Mouse (Mus musculus): ENCODE results near the gene Naa15.
"Not testable (repeated sequence)": the region's sequence is repeated elsewhere in the genome, so short reads cannot be mapped to it uniquely, and the experiment has no call there.

Naa15 gene

GRCm38 (mm10) chr3:51394881-51395280, 20.1 kb upstream of the Naa15 start:
- no peak for DNase-seq

GRCm38 (mm10) chr3:51395461-51396145, 19.3 kb upstream of the Naa15 start:
- DNase-seq, result no peak

GRCm38 (mm10) chr3:51396219-51397068, 18.5 kb upstream of the Naa15 start, which contains the start of gene Mgarp:
Mgarp (minus strand) TSS chr3:51396738.
- peak; percentile 23 for DNase-seq

GRCm38 (mm10) chr3:51397700-51398299, 17.1 kb upstream of the Naa15 start:
- no peak for DNase-seq

DNA sequence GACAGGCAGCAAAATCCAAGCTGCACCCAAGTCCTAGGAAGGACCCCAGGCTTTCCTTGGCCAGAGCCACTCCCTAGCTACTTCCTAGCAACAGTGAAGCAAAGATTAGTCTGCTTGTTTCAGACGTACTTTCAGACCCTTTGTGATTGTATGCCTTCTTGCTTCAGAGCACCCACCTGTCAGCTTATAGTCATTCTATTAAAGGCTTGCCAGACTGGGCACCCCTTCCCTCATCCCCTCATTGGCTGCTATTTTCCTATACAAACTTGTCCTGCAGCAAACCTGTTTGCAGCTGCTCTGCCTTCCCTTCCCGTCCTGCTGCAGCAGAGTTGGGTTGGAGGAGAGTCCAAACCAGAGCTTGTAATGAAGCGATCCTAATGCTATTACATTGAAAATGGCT, 16.3 kb upstream of the Naa15 start:
- no peak for DNase-seq

- DNase-seq, result no peak
These were observed 15.4 kb upstream of the Naa15 start for GRCm38 (mm10) chr3:51399531-51399930.

- no peak for DNase-seq
These were observed 14.3 kb upstream of the Naa15 start for GRCm38 (mm10) chr3:51400682-51401081.

DNA sequence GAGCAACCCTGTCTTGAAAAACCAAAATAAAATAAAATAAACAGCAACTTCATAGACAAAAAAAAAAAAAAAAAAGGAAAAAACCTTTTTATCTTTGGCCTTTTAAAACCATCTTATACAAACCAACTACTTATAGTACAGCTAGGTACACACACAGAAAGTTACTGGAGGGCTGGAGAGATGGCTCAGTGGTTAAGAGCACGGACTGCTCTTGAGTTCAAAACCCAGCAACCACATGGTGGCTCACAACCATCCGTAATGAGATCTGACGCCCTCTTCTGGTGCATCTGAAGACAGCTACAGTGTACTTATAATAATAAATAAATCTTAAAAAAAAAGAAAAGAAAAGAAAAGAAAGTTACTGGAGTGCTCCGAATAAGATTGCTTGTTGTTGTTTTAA, 12.9 kb upstream of the Naa15 start:
- DNase-seq, result not testable (repeated sequence)

GRCm38 (mm10) chr3:51402628-51403027, 12.3 kb upstream of the Naa15 start:
- DNase-seq, result no peak

- no peak for DNase-seq
These were observed 6.9 kb upstream of the Naa15 start for GRCm38 (mm10) chr3:51407870-51408560.

- peak; percentile 99 for DNase-seq
These were observed 6.3 kb upstream of the Naa15 start, which contains the start of gene Ndufc1 for GRCm38 (mm10) chr3:51408561-51409183. Ndufc1 (minus strand) TSS chr3:51408988.

- no peak for DNase-seq
These were observed 2.5 kb upstream of the Naa15 start for GRCm38 (mm10) chr3:51412457-51412856.

DNA sequence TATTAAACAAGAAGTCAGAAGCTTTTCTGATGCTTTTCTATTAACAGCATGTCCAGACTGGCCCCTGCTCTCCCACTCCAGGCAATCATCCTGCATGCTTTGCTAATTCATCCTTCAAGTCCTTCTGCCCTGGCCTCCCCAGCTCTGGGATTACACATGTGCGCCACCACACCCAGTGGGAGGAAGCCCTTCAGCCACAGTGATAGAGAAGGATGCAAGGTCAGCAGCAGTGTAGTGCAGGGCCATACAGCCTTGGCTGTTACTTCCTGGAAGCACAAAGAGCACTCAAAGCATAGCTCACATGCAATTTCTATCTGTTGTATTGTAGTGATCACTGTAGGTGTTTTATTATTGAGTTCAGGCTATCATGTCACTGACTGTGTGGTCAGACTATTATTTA, 1.7 kb upstream of the Naa15 start:
- no peak for DNase-seq

- DNase-seq, result no peak
These were observed 1.1 kb downstream of the Naa15 start for GRCm38 (mm10) chr3:51416073-51416363.

- peak; percentile 31 for DNase-seq
These were observed 1.6 kb downstream of the Naa15 start for GRCm38 (mm10) chr3:51416364-51417134.

DNA sequence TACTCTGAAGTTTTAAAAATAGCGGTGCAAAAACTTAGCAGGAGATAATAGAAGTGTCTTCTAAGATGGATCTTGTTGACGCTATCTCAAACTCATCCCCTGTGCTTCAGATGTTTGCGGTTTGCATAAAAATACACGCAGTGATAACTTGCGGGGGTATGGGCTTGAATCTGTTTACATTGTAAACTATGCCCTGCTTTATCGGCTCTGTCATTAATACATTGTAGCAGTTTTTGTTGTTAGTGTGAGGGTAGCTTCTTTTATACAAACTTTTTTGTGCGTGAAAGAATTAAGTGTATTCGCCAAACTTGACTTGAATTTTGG, 2.1 kb downstream of the Naa15 start:
- DNase-seq, result no peak

DNA sequence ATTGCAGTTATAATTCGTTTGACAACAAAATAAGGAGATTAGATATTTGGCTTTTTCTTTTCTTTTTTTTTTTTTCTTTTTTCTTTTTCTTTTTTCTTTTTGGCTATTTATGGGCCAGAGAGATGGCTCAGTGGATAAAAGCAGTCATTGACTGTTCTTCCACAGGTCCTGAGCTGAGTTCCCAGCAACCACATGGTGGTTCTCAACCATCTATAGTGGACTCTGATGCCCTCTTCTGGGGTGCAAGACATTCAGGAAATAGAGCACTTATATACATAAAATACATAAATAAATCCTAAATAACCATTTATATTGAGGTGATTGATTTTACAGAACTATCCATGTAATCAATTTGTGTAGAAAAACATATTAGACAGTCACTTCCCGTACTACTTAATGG, 2.5 kb downstream of the Naa15 start:
- DNase-seq, result no peak

DNA sequence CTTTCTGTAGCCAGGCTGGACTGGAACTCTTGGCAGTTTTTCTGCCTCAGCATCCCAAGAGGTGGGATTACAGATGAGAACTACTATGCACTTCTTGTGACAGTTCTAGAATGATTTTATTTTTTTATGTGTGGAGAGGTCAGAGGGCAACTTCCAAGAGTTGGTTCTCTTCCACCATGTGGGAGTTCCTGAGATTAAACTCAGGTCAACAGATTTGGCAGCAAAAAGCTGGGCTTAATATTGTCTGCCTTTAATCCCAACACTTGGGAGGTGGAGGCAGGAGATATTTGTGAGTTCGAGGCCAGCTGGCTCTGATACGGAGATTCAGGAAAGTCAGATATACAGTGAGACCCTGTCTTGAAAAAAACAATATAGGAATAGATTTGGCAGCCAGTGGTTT, 3.0 kb downstream of the Naa15 start:
- no peak for DNase-seq

GRCm38 (mm10) chr3:51421921-51422320, 7.0 kb downstream of the Naa15 start:
- no peak for DNase-seq

- no peak for DNase-seq
These were observed 10.4 kb downstream of the Naa15 start for GRCm38 (mm10) chr3:51425394-51425793.

DNA sequence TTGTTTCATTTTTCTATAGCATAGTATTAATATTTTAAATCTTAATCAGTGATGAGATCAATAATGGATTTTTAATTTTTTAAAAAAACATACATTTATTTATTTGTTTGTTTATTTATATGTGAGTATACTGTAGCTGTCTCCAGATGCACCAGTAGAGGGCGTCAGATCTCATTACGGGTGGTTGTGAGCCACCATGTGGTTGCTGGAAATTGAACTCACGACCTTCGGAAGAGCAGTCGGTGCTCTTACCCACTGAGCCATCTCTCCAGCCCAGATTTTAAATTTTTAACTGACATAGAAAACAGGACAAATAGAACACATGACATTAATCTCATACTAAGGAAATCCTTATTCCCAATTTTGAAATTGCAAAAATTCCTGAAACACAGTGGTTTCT, 19.4 kb downstream of the Naa15 start:
- DNase-seq, result not testable (repeated sequence)

Measured in right cerebral cortex, postnatal 14 days (tissue).